9 mouse cellular contexts compared by ENCODE assay signal in the genomic region with DNA sequence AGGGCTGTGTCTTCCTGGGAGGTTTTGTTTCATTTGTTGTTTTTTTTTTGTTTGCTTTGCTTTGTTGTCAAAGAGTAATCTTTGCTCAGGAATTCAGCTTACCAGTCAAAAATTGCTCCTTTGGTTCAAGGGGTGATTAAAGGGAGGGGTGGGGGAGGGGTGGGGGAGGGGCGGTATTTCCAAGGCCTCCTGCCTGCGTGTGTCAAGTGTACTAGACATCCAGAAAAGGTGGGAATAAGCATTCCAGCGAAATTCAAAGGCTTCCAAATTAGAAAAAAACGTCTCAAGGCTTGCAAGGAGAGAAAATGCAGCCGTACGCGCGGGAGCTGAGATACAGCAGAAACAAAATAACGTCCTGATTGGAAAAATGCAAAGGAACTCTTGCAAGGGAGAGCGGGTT. TPM values are rescaled to one million over a fixed set of nuclear protein-coding genes. Genes with fewer than 3 reads are reported as not detected.
DNase-seq lines count a peak whose midpoint lies in the region; ATAC-seq lines count a peak whose summit lies in the region.
"Had no signal": no experiment of that assay in that cellular context is flagged by ENCODE, and none has a peak within 500 bp of the region (broad histone marks: within the 10 kb centered on the region; RNA-seq: fewer than 3 reads in every experiment).

No protein-coding gene starts in this region.

- H3K9me3 ChIP-seq in kidney, embryonic 15.5 days (replicated peaks), result no peaks in the 10 kb centered on the region
- no peaks in the 10 kb centered on the region for H3K9me3 ChIP-seq in embryonic facial prominence, embryonic 10.5 days
- H3K9me3 ChIP-seq in hindbrain, embryonic 12.5 days (replicated peaks), result no peaks in the 10 kb centered on the region
- H3K9me3 ChIP-seq in midbrain, embryonic 16.5 days (replicated peaks; ENCODE audit: control insufficient read depth, low read length, poor library complexity, severe bottlenecking), result no peaks in the 10 kb centered on the region
- H3K9me3 ChIP-seq: liver, embryonic 13.5 days had no signal

- H3K4me1 ChIP-seq in kidney, embryonic 15.5 days, result peaks cover 14% of the 10 kb centered on the region
- peaks cover 15% of the 10 kb centered on the region for H3K4me1 ChIP-seq in embryonic facial prominence, embryonic 10.5 days
- H3K4me1 ChIP-seq in hindbrain, embryonic 12.5 days, result peaks cover 12% of the 10 kb centered on the region
- H3K4me1 ChIP-seq in midbrain, embryonic 16.5 days (ENCODE audit: control insufficient read depth, insufficient read depth, low read length), result peaks cover 15% of the 10 kb centered on the region

- H3K9ac ChIP-seq in kidney, embryonic 15.5 days, result no peak overlapping the region
- H3K9ac ChIP-seq in hindbrain, embryonic 12.5 days, result 0 out of 2 replicates have a peak overlapping the region, but pooled peaks have one; percentile 18
- peak overlapping the region; percentile 59 for H3K9ac ChIP-seq in midbrain, embryonic 16.5 days (ENCODE audit: low read depth, low read length)
- H3K9ac ChIP-seq: liver, embryonic 13.5 days had no signal

- peak overlapping the region; percentile 1 for H3K4me3 ChIP-seq in kidney, embryonic 15.5 days (replicated peaks)
- peak overlapping the region; percentile 28 for H3K4me3 ChIP-seq in embryonic facial prominence, embryonic 10.5 days
- peak overlapping the region; percentile 8; the same call in 1 of the 2 replicates for H3K4me3 ChIP-seq in hindbrain, embryonic 12.5 days
- peak overlapping the region; percentile 18 for H3K4me3 ChIP-seq in midbrain, embryonic 16.5 days (ENCODE audit: low read depth, low read length)
- H3K4me3 ChIP-seq: liver, embryonic 13.5 days had no signal

- no peak for ATAC-seq in kidney, embryonic 15.5 days (replicated peaks; ENCODE audit: low FRiP score)
- peak; percentile 51 for ATAC-seq in hindbrain, embryonic 12.5 days (ENCODE audit: low FRiP score)
- ATAC-seq in midbrain, embryonic 16.5 days, result peak; percentile 25; the same call in 1 of the 2 replicates

- 31% methylated on average over 10 of the region's 10 CpGs for WGBS in kidney, embryonic 15.5 days
- 37% methylated on average over 10 of the region's 10 CpGs for WGBS in embryonic facial prominence, embryonic 10.5 days
- WGBS in hindbrain, embryonic 12.5 days, result 20% methylated on average over 10 of the region's 10 CpGs
- 13% methylated on average over 10 of the region's 10 CpGs for WGBS in midbrain, embryonic 16.5 days

- peak overlapping the region; percentile 66 for H3K27ac ChIP-seq in kidney, embryonic 15.5 days
- H3K27ac ChIP-seq in embryonic facial prominence, embryonic 10.5 days (replicated peaks), result peak overlapping the region; percentile 68
- H3K27ac ChIP-seq in hindbrain, embryonic 12.5 days, result peak overlapping the region; percentile 79
- H3K27ac ChIP-seq in midbrain, embryonic 16.5 days (ENCODE audit: low read length), result peak overlapping the region; percentile 66
- H3K27ac ChIP-seq: liver, embryonic 13.5 days had no signal

- peak overlapping the region; percentile 48 for H3K4me2 ChIP-seq in kidney, embryonic 15.5 days
- peak overlapping the region; percentile 42 for H3K4me2 ChIP-seq in hindbrain, embryonic 12.5 days (replicated peaks)
- peak overlapping the region; percentile 55 for H3K4me2 ChIP-seq in midbrain, embryonic 16.5 days (ENCODE audit: low read length)
- H3K4me2 ChIP-seq: liver, embryonic 13.5 days had no signal

- no peaks in the 10 kb centered on the region for H3K36me3 ChIP-seq in kidney, embryonic 15.5 days
- H3K36me3 ChIP-seq in embryonic facial prominence, embryonic 10.5 days (replicated peaks), result no peaks in the 10 kb centered on the region
- no peaks in the 10 kb centered on the region for H3K36me3 ChIP-seq in hindbrain, embryonic 12.5 days
- no peaks in the 10 kb centered on the region for H3K36me3 ChIP-seq in midbrain, embryonic 16.5 days (ENCODE audit: control insufficient read depth, insufficient read depth, low read length)
- H3K36me3 ChIP-seq: liver, embryonic 13.5 days had no signal

- DNase-seq in kidney, postnatal 14 days, result no peak
- no peak for DNase-seq in embryonic facial prominence, embryonic 10.5 days (ENCODE audit: low spot score)
- DNase-seq in testis, postnatal 10 days (ENCODE audit: low spot score), result no peak
- no peak for DNase-seq in kidney, postnatal 4 days
- DNase-seq in urinary bladder, postnatal 10 days (ENCODE audit: low spot score), result no peak
- DNase-seq: liver, embryonic 13.5 days had no signal

- no peaks in the 10 kb centered on the region for H3K27me3 ChIP-seq in kidney, embryonic 15.5 days
- H3K27me3 ChIP-seq in embryonic facial prominence, embryonic 10.5 days (replicated peaks; ENCODE audit: low read depth, poor library complexity, severe bottlenecking), result peaks cover 9% of the 10 kb centered on the region
- H3K27me3 ChIP-seq in hindbrain, embryonic 12.5 days, result no peaks in the 10 kb centered on the region
- H3K27me3 ChIP-seq in midbrain, embryonic 16.5 days (ENCODE audit: control insufficient read depth, insufficient read depth, low read depth, low read length), result no peaks in the 10 kb centered on the region
- H3K27me3 ChIP-seq: liver, embryonic 13.5 days had no signal

RNA-seq across cellular contexts. Expression of a gene that starts 5.0 kb away (rescaled TPM):
- 0.40 and 0.76 TPM in 2 replicates for polyA plus RNA-seq in kidney, embryonic 15.5 days (2015; fragmentation: Nextera tagmentation; extraction: Ambion mirVana)
- 0.10 and 0.31 TPM in 2 replicates for polyA plus RNA-seq in embryonic facial prominence, embryonic 10.5 days (2016; fragmentation: Nextera tagmentation; extraction: Ambion mirVana)
- 0.44 and 0.79 TPM in 2 replicates for polyA plus RNA-seq in hindbrain, embryonic 12.5 days (2016; fragmentation: Nextera tagmentation; extraction: Ambion mirVana)
- 0.58 and 0.94 TPM in 2 replicates for polyA plus RNA-seq in midbrain, embryonic 16.5 days (2015; fragmentation: Nextera tagmentation; extraction: Ambion mirVana)
